Mouse (Mus musculus): ENCODE measurements around the gene Galnt7.

GRCm38 (mm10) chr8:57486491-57487440 is 166.1 kb downstream of the Galnt7 start:
- TF ChIP-seq CHD2 (IDR thresholded peaks at IDR 0.05; ENCODE audit: low read depth, low read length): no peak
- TF ChIP-seq ZC3H11A (IDR thresholded peaks at IDR 0.05; ENCODE audit: borderline replicate concordance, low read depth, low read length): no peak
- TF ChIP-seq HCFC1 (IDR thresholded peaks at IDR 0.05; ENCODE audit: borderline replicate concordance, insufficient read depth, low read length): no peak
- no peak for TF ChIP-seq ZNF384 (IDR thresholded peaks at IDR 0.05; ENCODE audit: low read depth, low read length)

Measured in ES-E14 (cell line).